Mouse (Mus musculus) G1E (cell line): Measurements from ENCODE around the gene Rnf126.

Experiments used
- CTCF ChIP-seq: IDR thresholded peaks from 2 replicates; pipeline ENCODE4 v1.5.1; 2012; ENCODE audit warnings: low read depth, low read length, inconsistent platforms, mixed read lengths
- GATA1 ChIP-seq: IDR thresholded peaks from 2 replicates; pipeline ENCODE4 v1.6.1; 2012; ENCODE audit warnings: borderline replicate concordance, low read length, inconsistent platforms, mixed read lengths
- POLR2AphosphoS5 ChIP-seq: IDR thresholded peaks from 2 replicates; pipeline ENCODE4 v1.6.1; 2012; ENCODE audit warnings: low read depth, low read length, inconsistent platforms; ENCODE audit not compliant: insufficient replicate concordance
- TAL1 ChIP-seq: conservative IDR thresholded peaks from 2 replicates; pipeline ENCODE4 v1.6.1; 2012; ENCODE audit warnings: low read depth, low read length, inconsistent platforms, mixed read lengths

- TF ChIP-seq CTCF (no peak), GATA1 (no peak), TAL1 (no peak), POLR2AphosphoS5 (no peak)
These were observed 47.6 kb upstream of the Rnf126 start for GRCm38 (mm10) chr10:79814271-79814842.
